Mouse (Mus musculus) kidney, postnatal 36 days (tissue): ENCODE results near the gene Foxk1.

Experiments
- DNase-seq, 2 experiments: peaks; one replicate each; pipeline ENCODE4 v3.0.0; 2021 to 2022; ENCODE audit warnings: mixed read lengths in 2 of 2

The Foxk1 gene

GRCm38 (mm10) chr5:142400981-142401640 is at the start of gene Foxk1:
Gene Foxk1, plus strand, starts transcription at chr5:142401497.
- peak; percentile 90 to 96 for DNase-seq

GRCm38 (mm10) chr5:142352336-142352892 is 48.9 kb upstream of the Foxk1 start:
- DNase-seq, result no peak

GRCm38 (mm10) chr5:142355144-142355543 is 46.2 kb upstream of the Foxk1 start:
- DNase-seq, result no peak

- DNase-seq, result no peak
Measured at GRCm38 (mm10) chr5:142361166-142361565, 40.1 kb upstream of the Foxk1 start.

- DNase-seq, result peak; percentile 41 to 54
Measured at GRCm38 (mm10) chr5:142362894-142363293, 38.4 kb upstream of the Foxk1 start.

- DNase-seq, result no peak
Measured at GRCm38 (mm10) chr5:142364095-142364494, 37.2 kb upstream of the Foxk1 start.

- peak; percentile 96 to 98 for DNase-seq
Measured at GRCm38 (mm10) chr5:142367085-142368081, 33.9 kb upstream of the Foxk1 start.

- DNase-seq, result no peak
Measured at GRCm38 (mm10) chr5:142368122-142368521, 33.2 kb upstream of the Foxk1 start.

GRCm38 (mm10) chr5:142370406-142371171 is 30.7 kb upstream of the Foxk1 start:
- no peak for DNase-seq

GRCm38 (mm10) chr5:142371172-142372155 is 29.8 kb upstream of the Foxk1 start:
- DNase-seq, result peak in 1 of 2 experiments; percentile 12

- no peak for DNase-seq
Measured at GRCm38 (mm10) chr5:142372207-142372606, 29.1 kb upstream of the Foxk1 start.

GRCm38 (mm10) chr5:142374343-142374742 is 27.0 kb upstream of the Foxk1 start:
- no peak for DNase-seq

- DNase-seq, result no peak
Measured at GRCm38 (mm10) chr5:142375641-142376040, 25.7 kb upstream of the Foxk1 start.

- no peak for DNase-seq
Measured at GRCm38 (mm10) chr5:142376071-142376470, 25.2 kb upstream of the Foxk1 start.

- no peak for DNase-seq
Measured at GRCm38 (mm10) chr5:142378068-142378467, 23.2 kb upstream of the Foxk1 start.

GRCm38 (mm10) chr5:142380491-142380890 is 20.8 kb upstream of the Foxk1 start:
- DNase-seq, result no peak

GRCm38 (mm10) chr5:142384911-142385660 is 16.2 kb upstream of the Foxk1 start:
- no peak for DNase-seq

- no peak for DNase-seq
Measured at GRCm38 (mm10) chr5:142386329-142386728, 15.0 kb upstream of the Foxk1 start.

- DNase-seq, result no peak
Measured at GRCm38 (mm10) chr5:142386784-142387680, 14.3 kb upstream of the Foxk1 start.
